Mouse (Mus musculus) midbrain, embryonic 10.5 days (tissue): Measurements from ENCODE around the gene Tcl1b1. TPM values are rescaled to one million over a fixed set of nuclear protein-coding genes. Genes with fewer than 3 reads are reported as not detected.
"Not testable (repeated sequence)": the region's sequence is repeated elsewhere in the genome, so short reads cannot be mapped to it uniquely, and the experiment has no call there.

Experiments
- DNase-seq: peaks from one replicate; pipeline ENCODE4 v3.0.0-alpha.2; 2017; ENCODE audit warnings: low spot score
- H3K27ac ChIP-seq: fragments of 300-500 bp; sonication (generic); replicated peaks from 2 replicates; pipeline ENCODE4 v1.5.1; 2016; ENCODE audit warnings: mild to moderate bottlenecking
- H3K27me3 ChIP-seq: fragments of 300-500 bp; sonication (generic); 2 replicates; pipeline ENCODE4 v1.6.1; 2016; ENCODE audit warnings: low read depth, mild to moderate bottlenecking; ENCODE audit not compliant: poor library complexity, severe bottlenecking
- H3K36me3 ChIP-seq: fragments of 300-500 bp; sonication (generic); 2 replicates; pipeline ENCODE4 v1.6.1; 2016; ENCODE audit warnings: mild to moderate bottlenecking, moderate library complexity
- H3K4me1 ChIP-seq: fragments of 300-500 bp; sonication (generic); 2 replicates; pipeline ENCODE4 v1.6.1; 2016
- H3K4me3 ChIP-seq: fragments of 300-500 bp; sonication (generic); 2 replicates; pipeline ENCODE4 v1.5.1; 2016; ENCODE audit warnings: mild to moderate bottlenecking, moderate library complexity
- H3K9me3 ChIP-seq: fragments of 300-500 bp; sonication (generic); replicated peaks from 2 replicates; pipeline ENCODE4 v1.6.1; 2016; ENCODE audit warnings: mild to moderate bottlenecking
- WGBS: fragments of 180-500 bp; shearing (Covaris S2); methylation state at CpG from one replicate; pipeline ENCODE4 v1.1.7; 2016; 5-methylcytosine and 5-hydroxymethylcytosine counted together
- polyA plus RNA-seq: library from polyadenylated mRNA; unstranded; fragments of >200 nt; fragmentation: Nextera tagmentation; extraction: Ambion mirVana; gene quantifications from 2 replicates; pipeline ENCODE4 v1.2.1, GENCODE M21; 2016

Gene Tcl1b1
- polyA plus RNA-seq, 1 experiment from 2014 or later = not detected

GRCm38 (mm10) chr12:105145714-105146113 lies 13.8 kb upstream of the Tcl1b1 start, which contains the start of gene Tcl1b2:
Tcl1b2 (plus strand) TSS chr12:105146014.
- no peak within 1 kb of the TSS for H3K4me3 ChIP-seq
- H3K4me1 ChIP-seq = peaks cover 4% of the 10 kb centered on the region; the same call in 1 of the 2 replicates
- H3K27ac ChIP-seq = no peak within 1 kb of the TSS
- H3K36me3 ChIP-seq = no peaks in the 10 kb centered on the region
- no peaks in the 10 kb centered on the region; the same call in 1 of the 2 replicates for H3K9me3 ChIP-seq
- H3K27me3 ChIP-seq = no peaks in the 10 kb centered on the region
- no peak for DNase-seq
- 86% methylated on average over 3 of the region's 3 CpGs for WGBS

- not testable (repeated sequence) for H3K4me1 ChIP-seq, H3K36me3 ChIP-seq, DNase-seq, H3K27me3 ChIP-seq, H3K9me3 ChIP-seq, H3K27ac ChIP-seq, H3K4me3 ChIP-seq
- WGBS = 87% methylated on average over 4 of the region's 4 CpGs
Observed at GRCm38 (mm10) chr12:105155286-105155685, 4.2 kb upstream of the Tcl1b1 start.

- no peaks in the 10 kb centered on the region for H3K4me1 ChIP-seq
- H3K36me3 ChIP-seq = no peaks in the 10 kb centered on the region
- no peak for DNase-seq
- H3K4me3 ChIP-seq = no peak overlapping the region
- H3K27me3 ChIP-seq = no peaks in the 10 kb centered on the region
- no peaks in the 10 kb centered on the region for H3K9me3 ChIP-seq
- no peak overlapping the region for H3K27ac ChIP-seq
- 84% methylated on average over 6 of the region's 6 CpGs for WGBS
Observed at GRCm38 (mm10) chr12:105158842-105159241, 648 bp upstream of the Tcl1b1 start.

GRCm38 (mm10) chr12:105166734-105167133 lies 7.2 kb downstream of the Tcl1b1 start:
- Histone ChIP-seq H3K9me3 (no peaks in the 10 kb centered on the region), H3K36me3 (no peaks in the 10 kb centered on the region), H3K27ac (no peak overlapping the region), H3K4me3 (no peak overlapping the region), H3K4me1 (no peaks in the 10 kb centered on the region), H3K27me3 (no peaks in the 10 kb centered on the region)
- 73% methylated on average over 3 of the region's 3 CpGs for WGBS
- DNase-seq = no peak

GRCm38 (mm10) chr12:105173366-105173765 lies 13.9 kb downstream of the Tcl1b1 start:
- DNase-seq = no peak
- 79% methylated on average over 2 of the region's 2 CpGs for WGBS
- Histone ChIP-seq H3K4me1 (no peaks in the 10 kb centered on the region), H3K27me3 (no peaks in the 10 kb centered on the region), H3K4me3 (no peak overlapping the region), H3K36me3 (no peaks in the 10 kb centered on the region), H3K27ac (no peak overlapping the region), H3K9me3 (no peaks in the 10 kb centered on the region)

- H3K4me1 ChIP-seq, DNase-seq, H3K36me3 ChIP-seq, H3K9me3 ChIP-seq, H3K4me3 ChIP-seq, H3K27ac ChIP-seq, H3K27me3 ChIP-seq: not testable (repeated sequence)
- WGBS = 28% methylated on average over 2 of the region's 2 CpGs
Observed at GRCm38 (mm10) chr12:105174318-105174717, 14.8 kb downstream of the Tcl1b1 start.

GRCm38 (mm10) chr12:105176044-105176443 lies 16.6 kb downstream of the Tcl1b1 start, which contains the start of gene Tcl1b5:
Tcl1b5 (plus strand) TSS chr12:105176344.
- not testable (repeated sequence) for H3K9me3 ChIP-seq, H3K27ac ChIP-seq, H3K4me3 ChIP-seq, H3K36me3 ChIP-seq, DNase-seq, H3K27me3 ChIP-seq, H3K4me1 ChIP-seq
- 73% methylated on average over 3 of the region's 3 CpGs for WGBS

- H3K27me3 ChIP-seq, DNase-seq, H3K9me3 ChIP-seq, H3K4me1 ChIP-seq, H3K4me3 ChIP-seq, H3K36me3 ChIP-seq, H3K27ac ChIP-seq: not testable (repeated sequence)
- WGBS = 76% methylated on average over 4 of the region's 4 CpGs
Observed at GRCm38 (mm10) chr12:105181040-105181644, 21.7 kb downstream of the Tcl1b1 start.

- H3K27ac ChIP-seq, H3K4me3 ChIP-seq, H3K9me3 ChIP-seq, DNase-seq, H3K27me3 ChIP-seq, H3K4me1 ChIP-seq, H3K36me3 ChIP-seq: not testable (repeated sequence)
- WGBS = 44% methylated on average over 2 of the region's 2 CpGs
Observed at GRCm38 (mm10) chr12:105188980-105189379, 29.5 kb downstream of the Tcl1b1 start.

GRCm38 (mm10) chr12:105190743-105191142 lies 31.3 kb downstream of the Tcl1b1 start, which contains the start of gene Tcl1b3:
Tcl1b3 (plus strand) TSS chr12:105191043.
- H3K4me1 ChIP-seq, H3K36me3 ChIP-seq, H3K4me3 ChIP-seq, DNase-seq, H3K27me3 ChIP-seq, H3K27ac ChIP-seq, H3K9me3 ChIP-seq: not testable (repeated sequence)
- 95% methylated on average over 6 of the region's 6 CpGs for WGBS

- peak; percentile 55 for DNase-seq
- H3K27ac ChIP-seq = peak overlapping the region; percentile 80
- WGBS = 23% methylated on average over 7 of the region's 7 CpGs
Observed at GRCm38 (mm10) chr12:105199684-105200497, 40.4 kb downstream of the Tcl1b1 start.

GRCm38 (mm10) chr12:105201657-105202056 lies 42.2 kb downstream of the Tcl1b1 start, which contains the start of gene Tcl1b4:
Tcl1b4 (plus strand) TSS chr12:105201957.
- H3K27me3 ChIP-seq, H3K27ac ChIP-seq, H3K4me3 ChIP-seq, DNase-seq, H3K9me3 ChIP-seq, H3K36me3 ChIP-seq: not testable (repeated sequence)
- peaks cover 12% of the 10 kb centered on the region for H3K4me1 ChIP-seq
- WGBS = 64% methylated on average over 1 of the region's 1 CpGs

More at GRCm38 (mm10) chr12:105199684-105200497, 40.4 kb downstream of the Tcl1b1 start:
- not testable (repeated sequence) for H3K36me3 ChIP-seq, H3K27me3 ChIP-seq, H3K4me3 ChIP-seq, H3K9me3 ChIP-seq
- H3K4me1 ChIP-seq = peaks cover 12% of the 10 kb centered on the region

- Histone ChIP-seq H3K4me1 (peaks cover 12% of the 10 kb centered on the region), H3K27me3 (no peaks in the 10 kb centered on the region), H3K4me3 (no peak overlapping the region), H3K27ac (no peak overlapping the region), H3K9me3 (no peaks in the 10 kb centered on the region), H3K36me3 (no peaks in the 10 kb centered on the region)
- WGBS = 87% methylated on average over 1 of the region's 1 CpGs
- no peak for DNase-seq
Observed at GRCm38 (mm10) chr12:105207071-105207470, 47.6 kb downstream of the Tcl1b1 start.
